Mouse (Mus musculus): Measurements from ENCODE around the gene Syt2.
A peak's percentile ranks its signal among the peaks of the same experiment; 100 is the strongest.

Syt2 gene

GRCm38 (mm10) chr1:134646261-134646962 is at the start of gene Syt2:
Gene Syt2 (plus strand): TSS chr1:134646677.
- ATAC-seq (ENCODE audit: insufficient number of reproducible peaks, low FRiP score, low TSS enrichment) = peak; percentile 36; the same call in 1 of the 2 replicates

GRCm38 (mm10) chr1:134597339-134598054 is 49.0 kb upstream of the Syt2 start:
- ATAC-seq (ENCODE audit: insufficient number of reproducible peaks, low FRiP score, low TSS enrichment) = no peak

- ATAC-seq (ENCODE audit: insufficient number of reproducible peaks, low FRiP score, low TSS enrichment) = no peak
Observed at GRCm38 (mm10) chr1:134604086-134604485, 42.4 kb upstream of the Syt2 start.

GRCm38 (mm10) chr1:134605670-134606069 is 40.8 kb upstream of the Syt2 start:
- ATAC-seq (ENCODE audit: insufficient number of reproducible peaks, low FRiP score, low TSS enrichment) = no peak

GRCm38 (mm10) chr1:134606381-134606780 is 40.1 kb upstream of the Syt2 start:
- ATAC-seq (ENCODE audit: insufficient number of reproducible peaks, low FRiP score, low TSS enrichment) = no peak

GRCm38 (mm10) chr1:134607279-134607678 is 39.2 kb upstream of the Syt2 start:
- ATAC-seq (ENCODE audit: insufficient number of reproducible peaks, low FRiP score, low TSS enrichment) = no peak

GRCm38 (mm10) chr1:134609172-134609571 is 37.3 kb upstream of the Syt2 start:
- no peak for ATAC-seq (ENCODE audit: insufficient number of reproducible peaks, low FRiP score, low TSS enrichment)

- no peak for ATAC-seq (ENCODE audit: insufficient number of reproducible peaks, low FRiP score, low TSS enrichment)
Observed at GRCm38 (mm10) chr1:134614554-134614953, 31.9 kb upstream of the Syt2 start.

GRCm38 (mm10) chr1:134614988-134615387 is 31.5 kb upstream of the Syt2 start:
- no peak for ATAC-seq (ENCODE audit: insufficient number of reproducible peaks, low FRiP score, low TSS enrichment)

- ATAC-seq (ENCODE audit: insufficient number of reproducible peaks, low FRiP score, low TSS enrichment) = no peak
Observed at GRCm38 (mm10) chr1:134617656-134618055, 28.8 kb upstream of the Syt2 start.

GRCm38 (mm10) chr1:134625325-134625724 is 21.2 kb upstream of the Syt2 start:
- ATAC-seq (ENCODE audit: insufficient number of reproducible peaks, low FRiP score, low TSS enrichment) = no peak

GRCm38 (mm10) chr1:134629455-134629854 is 17.0 kb upstream of the Syt2 start:
- ATAC-seq (ENCODE audit: insufficient number of reproducible peaks, low FRiP score, low TSS enrichment) = no peak

GRCm38 (mm10) chr1:134634296-134634695 is 12.2 kb upstream of the Syt2 start:
- no peak for ATAC-seq (ENCODE audit: insufficient number of reproducible peaks, low FRiP score, low TSS enrichment)

GRCm38 (mm10) chr1:134636245-134636644 is 10.2 kb upstream of the Syt2 start:
- no peak for ATAC-seq (ENCODE audit: insufficient number of reproducible peaks, low FRiP score, low TSS enrichment)

- ATAC-seq (ENCODE audit: insufficient number of reproducible peaks, low FRiP score, low TSS enrichment) = no peak
Observed at GRCm38 (mm10) chr1:134636684-134637083, 9.8 kb upstream of the Syt2 start.

- no peak for ATAC-seq (ENCODE audit: insufficient number of reproducible peaks, low FRiP score, low TSS enrichment)
Observed at GRCm38 (mm10) chr1:134638041-134638440, 8.4 kb upstream of the Syt2 start.

GRCm38 (mm10) chr1:134638522-134638921 is 8.0 kb upstream of the Syt2 start:
- ATAC-seq (ENCODE audit: insufficient number of reproducible peaks, low FRiP score, low TSS enrichment) = no peak

GRCm38 (mm10) chr1:134639460-134639859 is 7.0 kb upstream of the Syt2 start:
- ATAC-seq (ENCODE audit: insufficient number of reproducible peaks, low FRiP score, low TSS enrichment) = no peak

- ATAC-seq (ENCODE audit: insufficient number of reproducible peaks, low FRiP score, low TSS enrichment) = no peak
Observed at GRCm38 (mm10) chr1:134641507-134641906, 5.0 kb upstream of the Syt2 start.

- no peak for ATAC-seq (ENCODE audit: insufficient number of reproducible peaks, low FRiP score, low TSS enrichment)
Observed at GRCm38 (mm10) chr1:134643702-134644101, 2.8 kb upstream of the Syt2 start.

- ATAC-seq (ENCODE audit: insufficient number of reproducible peaks, low FRiP score, low TSS enrichment) = no peak
Observed at GRCm38 (mm10) chr1:134645408-134646200, 873 bp upstream of the Syt2 start.
